Mouse (Mus musculus) CH12.LX (cell line): ENCODE measurements around the gene Bmp8a.

Experiments
- BHLHE40 ChIP-seq: IDR thresholded peaks from 2 replicates; pipeline ENCODE4 v1.6.1; 2011; ENCODE audit warnings: mild to moderate bottlenecking, low read depth, low read length, improper control_type of control experiment
- CHD1 ChIP-seq: IDR thresholded peaks from 2 replicates; pipeline ENCODE4 v1.6.1; 2012; ENCODE audit warnings: low read depth, low read length, improper control_type of control experiment, inconsistent platforms
- CTCF ChIP-seq, 2 experiments: IDR thresholded peaks in 1 of 2; conservative IDR thresholded peaks in 1 of 2; 2 replicates each; pipeline ENCODE4 v1.5.1; 2011 to 2012; ENCODE audit warnings: low read depth in 2 of 2, low read length in 2 of 2, improper control_type of control experiment in 1 of 2, inconsistent platforms in 1 of 2, mild to moderate bottlenecking in 1 of 2, moderate library complexity in 1 of 2
- ELF1 ChIP-seq: IDR thresholded peaks from 2 replicates; pipeline ENCODE4 v1.6.1; 2014; ENCODE audit warnings: low read depth, mild to moderate bottlenecking, inconsistent platforms, low read length, improper control_type of control experiment
- EP300 ChIP-seq: IDR thresholded peaks from 2 replicates; pipeline ENCODE4 v1.6.1; 2011; ENCODE audit warnings: low read length, improper control_type of control experiment
- NELFE ChIP-seq: IDR thresholded peaks from 2 replicates; pipeline ENCODE4 v1.6.1; 2011; ENCODE audit warnings: low read depth, low read length, improper control_type of control experiment
- POLR2A ChIP-seq: IDR thresholded peaks from 2 replicates; pipeline ENCODE4 v1.6.1; 2011; ENCODE audit warnings: low read depth, mild to moderate bottlenecking, improper control_type of control experiment, low read length
- RCOR1 ChIP-seq: conservative IDR thresholded peaks from 2 replicates; pipeline ENCODE4 v1.6.1; 2012; ENCODE audit warnings: low read depth, mild to moderate bottlenecking, inconsistent platforms, low read length, improper control_type of control experiment
- SMC3 ChIP-seq: IDR thresholded peaks from 2 replicates; pipeline ENCODE4 v1.6.1; 2011; ENCODE audit warnings: low read depth, low read length, improper control_type of control experiment
- TBP ChIP-seq: conservative IDR thresholded peaks from 2 replicates; pipeline ENCODE4 v1.6.1; 2011; ENCODE audit warnings: low read depth, low read length, improper control_type of control experiment
- TCF12 ChIP-seq: IDR thresholded peaks from 2 replicates; pipeline ENCODE4 v1.6.1; 2014; ENCODE audit warnings: low read depth, mild to moderate bottlenecking, inconsistent platforms, low read length, improper control_type of control experiment
- ZC3H11A ChIP-seq: IDR thresholded peaks from 2 replicates; pipeline ENCODE4 v1.6.1; 2012; ENCODE audit warnings: low read depth, mild to moderate bottlenecking, inconsistent platforms, low read length, improper control_type of control experiment
- ZMIZ1 ChIP-seq: IDR thresholded peaks from 2 replicates; pipeline ENCODE4 v1.6.1; 2012; ENCODE audit warnings: low read depth, mild to moderate bottlenecking, inconsistent platforms, low read length, improper control_type of control experiment
- ZNF384 ChIP-seq: IDR thresholded peaks from 2 replicates; pipeline ENCODE4 v1.6.1; 2012; ENCODE audit warnings: low read depth, low read length, improper control_type of control experiment, inconsistent platforms

DNA sequence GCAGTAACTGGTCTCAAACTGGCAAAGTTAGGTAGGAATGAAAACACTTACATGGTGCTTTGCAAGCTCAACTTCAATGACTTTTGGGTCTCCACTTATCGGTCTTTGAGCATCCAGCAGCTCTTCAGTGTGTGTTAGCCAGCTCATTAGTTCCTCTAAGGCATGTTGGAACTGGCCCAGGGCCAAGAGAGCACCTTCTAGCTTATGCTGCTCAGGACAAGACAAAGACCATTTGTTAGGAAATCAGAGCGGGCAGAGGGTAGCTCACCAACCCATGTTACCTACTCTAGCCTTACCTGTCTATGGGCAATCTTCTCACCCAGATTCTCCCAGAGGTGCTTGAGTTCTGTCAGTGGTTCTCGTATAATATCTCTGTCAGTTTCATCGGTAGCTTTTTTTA is 39.0 kb upstream of the Bmp8a start:
- TF ChIP-seq ELF1 (no peak), TCF12 (no peak), POLR2A (no peak), BHLHE40 (no peak), ZC3H11A (no peak), CTCF (conservative IDR thresholded peaks at IDR 0.05 in 1 of 2, IDR thresholded peaks at IDR 0.05 in 1 of 2; ENCODE audit: low read depth in 2 of 2, low read length in 2 of 2) (no peak), ZNF384 (no peak), CHD1 (no peak), TBP (no peak), RCOR1 (no peak), ZMIZ1 (no peak), NELFE (no peak), EP300 (no peak), SMC3 (no peak)
